Mouse (Mus musculus) hindbrain, embryonic 10.5 days (tissue): ENCODE measurements around the gene Entpd1. TPM values are rescaled to one million over a fixed set of nuclear protein-coding genes. Genes with fewer than 3 reads are reported as not detected.

Experiments
- DNase-seq: peaks from one replicate; pipeline ENCODE4 v3.0.0-alpha.2; 2017; ENCODE audit warnings: low spot score
- H3K27ac ChIP-seq: fragments of 300-500 bp; sonication (generic); 2 replicates; pipeline ENCODE4 v1.5.1; 2016; ENCODE audit warnings: mild to moderate bottlenecking, moderate library complexity
- H3K27me3 ChIP-seq: fragments of 300-500 bp; sonication (generic); 2 replicates; pipeline ENCODE4 v1.6.1; 2016; ENCODE audit warnings: mild to moderate bottlenecking; ENCODE audit not compliant: poor library complexity, insufficient read depth, severe bottlenecking
- H3K36me3 ChIP-seq: fragments of 300-500 bp; sonication (generic); 2 replicates; pipeline ENCODE4 v1.6.1; 2016; ENCODE audit warnings: mild to moderate bottlenecking, moderate library complexity
- H3K4me1 ChIP-seq: fragments of 300-500 bp; sonication (generic); replicated peaks from 2 replicates; pipeline ENCODE4 v1.6.1; 2016; ENCODE audit warnings: mild to moderate bottlenecking
- H3K4me3 ChIP-seq: fragments of 300-500 bp; sonication (generic); 2 replicates; pipeline ENCODE4 v1.5.1; 2016; ENCODE audit warnings: mild to moderate bottlenecking, moderate library complexity
- H3K9me3 ChIP-seq: fragments of 300-500 bp; sonication (generic); 2 replicates; pipeline ENCODE4 v1.6.1; 2016; ENCODE audit warnings: mild to moderate bottlenecking, moderate library complexity
- WGBS: fragments of 180-500 bp; shearing (Covaris S2); methylation state at CpG from one replicate; pipeline ENCODE4 v1.1.7; 2016; 5-methylcytosine and 5-hydroxymethylcytosine counted together
- polyA plus RNA-seq: library from polyadenylated mRNA; unstranded; fragments of >200 nt; fragmentation: Nextera tagmentation; extraction: Ambion mirVana; gene quantifications from 2 replicates; pipeline ENCODE4 v1.2.1, GENCODE M21; 2016

The Entpd1 gene
- polyA plus RNA-seq, 1 experiment from 2014 or later, result 5.0 TPM

DNA sequence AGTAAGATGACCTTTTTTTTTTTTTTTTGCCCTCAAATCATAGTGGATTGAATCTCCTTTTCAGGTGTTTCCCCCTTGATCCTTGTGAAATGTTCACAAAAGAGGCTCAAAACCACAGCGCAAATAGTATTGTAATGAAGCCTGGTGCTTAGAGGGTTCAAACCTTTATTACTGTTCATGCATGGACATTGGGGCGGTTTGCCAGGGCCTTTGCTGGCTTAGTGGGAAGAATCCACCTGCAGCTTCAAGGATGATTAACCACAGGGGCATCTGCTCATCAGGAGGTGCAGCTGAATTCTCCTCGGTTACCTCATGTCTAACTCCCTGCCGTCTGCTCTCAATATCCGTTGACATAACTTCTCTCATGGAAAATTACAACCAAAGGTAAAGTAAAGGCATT, 20.5 kb downstream of the Entpd1 start:
- H3K4me3 ChIP-seq, result no peak overlapping the region
- WGBS, result 84% methylated on average over 5 of the region's 5 CpGs
- H3K27me3 ChIP-seq, result no peaks in the 10 kb centered on the region
- 0 out of 2 replicates have a peak, but pooled peaks cover 3% of the 10 kb centered on the region for H3K9me3 ChIP-seq
- no peak for DNase-seq
- H3K4me1 ChIP-seq, result no peaks in the 10 kb centered on the region
- H3K36me3 ChIP-seq, result no peaks in the 10 kb centered on the region
- no peak overlapping the region for H3K27ac ChIP-seq

- no peaks in the 10 kb centered on the region for H3K36me3 ChIP-seq
- 64% methylated on average over 1 of the region's 1 CpGs for WGBS
- H3K4me1 ChIP-seq, result no peaks in the 10 kb centered on the region
- 0 out of 2 replicates have a peak, but pooled peaks cover 3% of the 10 kb centered on the region for H3K9me3 ChIP-seq
- H3K4me3 ChIP-seq, result no peak overlapping the region
- DNase-seq, result no peak
- no peak overlapping the region for H3K27ac ChIP-seq
- H3K27me3 ChIP-seq, result no peaks in the 10 kb centered on the region
Measured at GRCm38 (mm10) chr19:40633144-40633543, 21.0 kb downstream of the Entpd1 start.

DNA sequence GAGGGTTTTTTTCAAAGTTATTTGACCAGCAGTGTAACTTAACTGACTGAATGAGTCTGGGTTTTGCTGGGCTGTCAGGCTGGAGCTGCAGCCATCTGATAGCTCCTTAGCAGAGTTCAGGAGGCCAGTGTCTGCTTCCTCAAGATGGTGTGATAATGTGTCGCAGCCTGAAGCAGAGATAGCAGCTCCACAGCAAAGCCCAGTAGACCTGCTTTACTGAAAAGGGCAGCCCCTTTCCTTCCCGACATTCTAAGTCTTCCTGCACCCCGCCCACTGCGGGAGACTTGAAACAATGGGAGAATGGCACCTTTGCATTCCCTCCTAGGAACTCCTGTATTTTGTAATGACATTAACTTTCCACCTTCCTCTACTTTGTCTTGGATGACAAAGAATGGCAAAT, 24.9 kb downstream of the Entpd1 start:
- H3K36me3 ChIP-seq, result no peaks in the 10 kb centered on the region
- DNase-seq, result no peak
- no peaks in the 10 kb centered on the region for H3K27me3 ChIP-seq
- no peaks in the 10 kb centered on the region for H3K4me1 ChIP-seq
- no peak overlapping the region for H3K4me3 ChIP-seq
- H3K27ac ChIP-seq, result no peak overlapping the region
- WGBS, result 61% methylated on average over 4 of the region's 4 CpGs
- 0 out of 2 replicates have a peak, but pooled peaks cover 3% of the 10 kb centered on the region for H3K9me3 ChIP-seq

DNA sequence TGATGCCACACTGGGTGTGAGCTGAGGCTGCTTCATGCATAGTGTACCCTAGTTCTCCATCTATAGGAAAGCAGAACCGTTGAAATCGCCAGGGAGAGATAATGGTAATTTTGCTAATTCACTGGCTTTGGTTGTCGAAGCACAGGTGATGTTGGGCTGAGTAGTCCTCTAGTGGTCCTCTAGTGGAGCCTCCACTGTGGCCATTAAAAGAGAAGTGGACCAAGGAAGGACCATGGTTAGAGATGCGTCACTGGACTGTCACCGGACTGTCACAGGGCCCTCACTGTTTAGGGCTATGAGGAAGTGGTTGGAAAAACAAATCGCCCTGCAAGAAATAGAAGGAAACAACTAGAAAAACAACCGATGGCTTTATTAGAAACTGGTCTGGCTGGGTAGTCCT, 25.4 kb downstream of the Entpd1 start:
- WGBS, result 88% methylated on average over 7 of the region's 7 CpGs
- no peak for DNase-seq
- no peak overlapping the region for H3K4me3 ChIP-seq
- no peaks in the 10 kb centered on the region for H3K36me3 ChIP-seq
- no peaks in the 10 kb centered on the region for H3K27me3 ChIP-seq
- no peaks in the 10 kb centered on the region for H3K4me1 ChIP-seq
- no peak overlapping the region for H3K27ac ChIP-seq
- 0 out of 2 replicates have a peak, but pooled peaks cover 3% of the 10 kb centered on the region for H3K9me3 ChIP-seq

DNA sequence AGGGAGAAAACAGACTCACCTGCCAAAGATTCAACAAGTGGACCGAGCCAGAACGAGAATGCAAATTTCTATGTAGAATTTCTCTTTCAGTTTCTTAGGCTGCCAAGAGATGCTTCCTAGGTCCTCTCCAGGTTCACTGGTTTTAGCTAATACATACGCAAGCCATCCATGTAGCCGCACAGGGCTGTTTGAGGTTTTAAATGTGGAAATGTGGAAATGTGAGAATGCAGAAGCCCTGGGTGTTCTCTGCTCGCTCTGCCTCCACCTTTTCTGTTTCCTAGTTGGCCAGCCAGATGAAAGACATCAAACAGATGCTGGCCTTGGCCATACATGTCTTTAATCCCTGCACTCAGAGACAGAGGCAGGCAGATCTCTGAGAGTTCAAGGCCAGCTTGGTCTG, 26.4 kb downstream of the Entpd1 start:
- H3K4me3 ChIP-seq, result no peak overlapping the region
- H3K36me3 ChIP-seq, result no peaks in the 10 kb centered on the region
- H3K9me3 ChIP-seq, result 0 out of 2 replicates have a peak, but pooled peaks cover 3% of the 10 kb centered on the region
- no peaks in the 10 kb centered on the region for H3K4me1 ChIP-seq
- no peaks in the 10 kb centered on the region for H3K27me3 ChIP-seq
- no peak for DNase-seq
- 92% methylated on average over 5 of the region's 5 CpGs for WGBS
- H3K27ac ChIP-seq, result no peak overlapping the region

DNA sequence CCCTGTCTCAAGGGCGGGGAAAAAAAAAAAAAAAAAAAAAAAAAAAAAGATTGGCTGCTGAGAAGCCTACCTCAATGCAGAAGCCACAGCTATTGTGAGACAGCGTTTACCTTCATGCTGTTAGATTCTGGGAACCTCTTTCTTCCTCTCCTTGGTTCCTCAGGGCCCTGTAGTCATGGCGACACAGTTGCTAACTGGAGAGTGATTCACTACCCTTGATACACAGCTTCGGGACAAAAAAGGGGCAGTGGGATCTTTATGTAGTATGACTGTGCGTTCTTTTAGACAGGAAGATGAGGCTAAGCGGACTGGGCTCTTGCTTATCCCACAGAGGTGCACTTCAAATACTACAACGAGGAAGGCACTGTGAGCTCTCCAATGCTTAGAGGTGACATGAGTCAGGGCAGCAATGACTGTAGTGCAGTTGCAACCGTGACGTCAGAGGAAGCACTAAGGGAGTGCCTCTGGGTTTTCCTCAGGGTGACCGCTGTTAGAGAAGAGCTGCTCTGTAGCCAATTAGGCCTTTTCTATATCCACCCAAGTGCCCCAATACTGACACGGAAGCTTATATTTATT, 27.7 kb downstream of the Entpd1 start:
- no peaks in the 10 kb centered on the region for H3K27me3 ChIP-seq
- 80% methylated on average over 11 of the region's 11 CpGs for WGBS

GRCm38 (mm10) chr19:40640799-40641198, 28.6 kb downstream of the Entpd1 start:
- no peak overlapping the region for H3K27ac ChIP-seq
- 86% methylated on average over 2 of the region's 2 CpGs for WGBS
- no peak overlapping the region for H3K4me3 ChIP-seq
- H3K36me3 ChIP-seq, result no peaks in the 10 kb centered on the region
- no peak for DNase-seq
- no peaks in the 10 kb centered on the region for H3K9me3 ChIP-seq
- H3K27me3 ChIP-seq, result no peaks in the 10 kb centered on the region
- H3K4me1 ChIP-seq, result no peaks in the 10 kb centered on the region

More for the DNA sequence above, 27.7 kb downstream of the Entpd1 start:
- Histone ChIP-seq H3K4me1 (no peaks in the 10 kb centered on the region), H3K36me3 (no peaks in the 10 kb centered on the region), H3K27ac (no peak overlapping the region), H3K9me3 (0 out of 2 replicates have a peak, but pooled peaks cover 3% of the 10 kb centered on the region), H3K4me3 (no peak overlapping the region)
- DNase-seq, result no peak

- 86% methylated on average over 1 of the region's 1 CpGs for WGBS
- Histone ChIP-seq H3K27me3 (no peaks in the 10 kb centered on the region), H3K36me3 (no peaks in the 10 kb centered on the region), H3K4me3 (no peak overlapping the region), H3K4me1 (peaks cover 4% of the 10 kb centered on the region; the same call in 1 of the 2 replicates), H3K27ac (no peak overlapping the region), H3K9me3 (no peaks in the 10 kb centered on the region)
- DNase-seq, result no peak
Measured at GRCm38 (mm10) chr19:40643846-40644245, 31.7 kb downstream of the Entpd1 start.

DNA sequence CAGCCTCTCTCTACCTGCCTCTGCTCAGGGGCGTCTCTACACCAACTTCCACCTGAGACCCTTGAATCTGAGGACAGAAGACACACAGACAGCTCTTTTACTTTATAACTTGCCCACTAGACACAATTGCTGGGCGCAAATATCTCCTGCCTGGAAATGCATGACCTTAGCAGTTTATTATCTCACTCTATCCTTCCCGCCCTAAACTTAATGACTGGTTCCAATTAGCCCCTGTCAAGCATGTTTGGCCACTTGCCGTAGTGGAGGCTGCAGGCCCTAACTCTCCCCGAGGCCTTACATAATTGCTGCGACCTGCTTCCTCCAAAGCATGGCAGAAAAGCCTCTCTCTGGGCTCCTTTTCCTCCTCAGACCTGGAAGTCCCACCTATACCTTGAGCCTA, 34.2 kb downstream of the Entpd1 start:
- H3K36me3 ChIP-seq, result no peaks in the 10 kb centered on the region
- no peak overlapping the region for H3K4me3 ChIP-seq
- no peaks in the 10 kb centered on the region for H3K9me3 ChIP-seq
- no peaks in the 10 kb centered on the region for H3K27me3 ChIP-seq
- H3K4me1 ChIP-seq, result peaks cover 7% of the 10 kb centered on the region; the same call in 1 of the 2 replicates
- 69% methylated on average over 6 of the region's 6 CpGs for WGBS
- no peak for DNase-seq
- no peak overlapping the region for H3K27ac ChIP-seq

GRCm38 (mm10) chr19:40647319-40648158, 35.4 kb downstream of the Entpd1 start:
- H3K36me3 ChIP-seq, result no peaks in the 10 kb centered on the region
- H3K4me1 ChIP-seq, result peaks cover 11% of the 10 kb centered on the region; the same call in 1 of the 2 replicates
- H3K27ac ChIP-seq, result no peak overlapping the region
- no peak for DNase-seq
- no peaks in the 10 kb centered on the region for H3K9me3 ChIP-seq
- H3K27me3 ChIP-seq, result no peaks in the 10 kb centered on the region
- 65% methylated on average over 9 of the region's 9 CpGs for WGBS
- H3K4me3 ChIP-seq, result no peak overlapping the region

GRCm38 (mm10) chr19:40650090-40650489, 37.9 kb downstream of the Entpd1 start:
- no peak for DNase-seq
- Histone ChIP-seq H3K36me3 (no peaks in the 10 kb centered on the region), H3K27ac (no peak overlapping the region), H3K9me3 (no peaks in the 10 kb centered on the region), H3K27me3 (no peaks in the 10 kb centered on the region), H3K4me1 (peaks cover 11% of the 10 kb centered on the region; the same call in 1 of the 2 replicates), H3K4me3 (no peak overlapping the region)
- 81% methylated on average over 5 of the region's 5 CpGs for WGBS

- DNase-seq, result no peak
- WGBS, result 85% methylated on average over 5 of the region's 5 CpGs
- no peak overlapping the region for H3K27ac ChIP-seq
- peaks cover 6% of the 10 kb centered on the region for H3K27me3 ChIP-seq
- peaks cover 27% of the 10 kb centered on the region for H3K4me1 ChIP-seq
- H3K4me3 ChIP-seq, result no peak overlapping the region
- H3K9me3 ChIP-seq, result no peaks in the 10 kb centered on the region
- H3K36me3 ChIP-seq, result no peaks in the 10 kb centered on the region
Measured at GRCm38 (mm10) chr19:40656207-40656606, 44.0 kb downstream of the Entpd1 start.

GRCm38 (mm10) chr19:40658281-40658680, 46.1 kb downstream of the Entpd1 start:
- peaks cover 6% of the 10 kb centered on the region for H3K27me3 ChIP-seq
- no peak overlapping the region for H3K4me3 ChIP-seq
- H3K9me3 ChIP-seq, result no peaks in the 10 kb centered on the region
- H3K36me3 ChIP-seq, result no peaks in the 10 kb centered on the region
- no peak overlapping the region for H3K27ac ChIP-seq
- DNase-seq, result no peak
- 75% methylated on average over 6 of the region's 6 CpGs for WGBS
- peaks cover 22% of the 10 kb centered on the region for H3K4me1 ChIP-seq
